Mouse (Mus musculus): ENCODE data around the gene Eif3i. TPM values are rescaled to one million over a fixed set of nuclear protein-coding genes. Genes with fewer than 3 reads are reported as not detected.
A peak's percentile ranks its signal among the peaks of the same experiment; 100 is the strongest.

Eif3i gene
- total RNA-seq, 1 experiment from 2014 or later: 72.7 TPM

- ATAC-seq (ENCODE audit: extremely low read depth, insufficient number of reproducible peaks, low FRiP score, poor library complexity, severe bottlenecking): 0 out of 2 replicates have a peak, but pooled peaks have one; percentile 14
Observed at GRCm38 (mm10) chr4:129580347-129580746, 20.1 kb downstream of the Eif3i start.

- no peak for ATAC-seq (ENCODE audit: extremely low read depth, insufficient number of reproducible peaks, low FRiP score, poor library complexity, severe bottlenecking)
Observed at GRCm38 (mm10) chr4:129578466-129578865, 22.0 kb downstream of the Eif3i start, which contains the start of gene Fam167b. Gene Fam167b (minus strand): TSS chr4:129578549.

- ATAC-seq (ENCODE audit: extremely low read depth, insufficient number of reproducible peaks, low FRiP score, poor library complexity, severe bottlenecking): no peak
Observed at GRCm38 (mm10) chr4:129577688-129578087, 22.8 kb downstream of the Eif3i start.

GRCm38 (mm10) chr4:129576863-129577491 is 23.5 kb downstream of the Eif3i start:
- peak; percentile 23; the same call in 1 of the 2 replicates for ATAC-seq (ENCODE audit: extremely low read depth, insufficient number of reproducible peaks, low FRiP score, poor library complexity, severe bottlenecking)

GRCm38 (mm10) chr4:129575171-129575844 is 25.1 kb downstream of the Eif3i start:
- peak; percentile 88 for ATAC-seq (ENCODE audit: extremely low read depth, insufficient number of reproducible peaks, low FRiP score, poor library complexity, severe bottlenecking)

- 0 out of 2 replicates have a peak, but pooled peaks have one; percentile 27 for ATAC-seq (ENCODE audit: extremely low read depth, insufficient number of reproducible peaks, low FRiP score, poor library complexity, severe bottlenecking)
Observed at GRCm38 (mm10) chr4:129573430-129573829, 27.0 kb downstream of the Eif3i start, which contains the start of gene Lck. Gene Lck (minus strand): TSS chr4:129573641.

GRCm38 (mm10) chr4:129573093-129573370 is 27.4 kb downstream of the Eif3i start:
- no peak for ATAC-seq (ENCODE audit: extremely low read depth, insufficient number of reproducible peaks, low FRiP score, poor library complexity, severe bottlenecking)

- ATAC-seq (ENCODE audit: extremely low read depth, insufficient number of reproducible peaks, low FRiP score, poor library complexity, severe bottlenecking): no peak
Observed at GRCm38 (mm10) chr4:129572236-129573092, 28.0 kb downstream of the Eif3i start.

- ATAC-seq (ENCODE audit: extremely low read depth, insufficient number of reproducible peaks, low FRiP score, poor library complexity, severe bottlenecking): no peak
Observed at GRCm38 (mm10) chr4:129571551-129572084, 28.8 kb downstream of the Eif3i start.

GRCm38 (mm10) chr4:129570028-129570427 is 30.4 kb downstream of the Eif3i start:
- peak; percentile 5; the same call in 1 of the 2 replicates for ATAC-seq (ENCODE audit: extremely low read depth, insufficient number of reproducible peaks, low FRiP score, poor library complexity, severe bottlenecking)

GRCm38 (mm10) chr4:129568366-129568765 is 32.1 kb downstream of the Eif3i start:
- ATAC-seq (ENCODE audit: extremely low read depth, insufficient number of reproducible peaks, low FRiP score, poor library complexity, severe bottlenecking): no peak

- ATAC-seq (ENCODE audit: extremely low read depth, insufficient number of reproducible peaks, low FRiP score, poor library complexity, severe bottlenecking): no peak
Observed at GRCm38 (mm10) chr4:129565139-129565538, 35.3 kb downstream of the Eif3i start.

GRCm38 (mm10) chr4:129563718-129564117 is 36.7 kb downstream of the Eif3i start:
- no peak for ATAC-seq (ENCODE audit: extremely low read depth, insufficient number of reproducible peaks, low FRiP score, poor library complexity, severe bottlenecking)

GRCm38 (mm10) chr4:129561184-129561583 is 39.3 kb downstream of the Eif3i start:
- ATAC-seq (ENCODE audit: extremely low read depth, insufficient number of reproducible peaks, low FRiP score, poor library complexity, severe bottlenecking): no peak

GRCm38 (mm10) chr4:129558321-129558955 is 42.0 kb downstream of the Eif3i start:
- ATAC-seq (ENCODE audit: extremely low read depth, insufficient number of reproducible peaks, low FRiP score, poor library complexity, severe bottlenecking): no peak

GRCm38 (mm10) chr4:129557256-129557808 is 43.1 kb downstream of the Eif3i start:
- ATAC-seq (ENCODE audit: extremely low read depth, insufficient number of reproducible peaks, low FRiP score, poor library complexity, severe bottlenecking): no peak

GRCm38 (mm10) chr4:129556532-129557223 is 43.8 kb downstream of the Eif3i start:
- ATAC-seq (ENCODE audit: extremely low read depth, insufficient number of reproducible peaks, low FRiP score, poor library complexity, severe bottlenecking): peak; percentile 69

All from neutrophil, adult 5-6 weeks (primary cell).